ENCODE assay signal across 16 mouse cellular contexts in the genomic region with DNA sequence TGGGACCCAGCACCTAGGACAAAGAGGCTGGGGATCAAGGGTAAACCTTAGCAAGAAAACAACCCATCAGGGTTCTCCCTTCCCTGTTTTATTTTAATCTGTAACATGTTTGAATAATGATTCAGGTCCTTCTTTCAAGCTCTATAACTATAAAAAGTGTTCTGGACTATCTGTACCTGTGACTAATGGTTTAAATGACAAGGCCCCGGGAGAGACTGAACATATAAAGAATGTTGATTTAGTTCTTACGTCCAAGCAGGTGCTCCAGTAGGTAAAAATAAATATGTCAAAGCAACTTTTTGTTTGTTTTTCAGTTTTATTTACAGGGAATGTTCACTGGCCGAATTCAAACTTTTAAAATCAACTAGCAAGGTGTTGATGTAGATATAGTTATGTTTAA.
"Had no signal": no experiment of that assay in that cellular context is flagged by ENCODE, and none has a peak within 500 bp of the region (broad histone marks: within the 10 kb centered on the region; RNA-seq: fewer than 3 reads in every experiment).

No protein-coding gene starts in this region.

- H3K27ac ChIP-seq: neural tube, embryonic 12.5 days; neural tube, embryonic 13.5 days; neural tube, embryonic 15.5 days; stomach, embryonic 15.5 days had no signal

- H3K4me3 ChIP-seq: neural tube, embryonic 12.5 days; neural tube, embryonic 13.5 days; neural tube, embryonic 15.5 days; stomach, embryonic 15.5 days had no signal

- H3K9me3 ChIP-seq: neural tube, embryonic 12.5 days; neural tube, embryonic 13.5 days; neural tube, embryonic 15.5 days; stomach, embryonic 15.5 days had no signal

- H3K4me2 ChIP-seq: neural tube, embryonic 12.5 days; neural tube, embryonic 13.5 days; neural tube, embryonic 15.5 days; stomach, embryonic 15.5 days had no signal

- H3K36me3 ChIP-seq: neural tube, embryonic 12.5 days; neural tube, embryonic 13.5 days; neural tube, embryonic 15.5 days; stomach, embryonic 15.5 days had no signal

- H3K27me3 ChIP-seq: neural tube, embryonic 12.5 days; neural tube, embryonic 13.5 days; neural tube, embryonic 15.5 days; stomach, embryonic 15.5 days had no signal

- H3K9ac ChIP-seq: neural tube, embryonic 12.5 days; neural tube, embryonic 13.5 days; neural tube, embryonic 15.5 days; stomach, embryonic 15.5 days had no signal

- DNase-seq: retina, postnatal 1 day; right cerebral cortex, adult 18-20 months; right cerebral cortex, postnatal 14 days; right cerebral cortex, postnatal 25 days; right cerebral cortex, postnatal 4 days; spleen, adult 18-20 months; thymus, adult 18-20 months; thymus, adult 2 months; thymus, postnatal 14 days; thymus, postnatal 25 days; thymus, postnatal 36 days; thymus, postnatal 4 days had no signal

- H3K4me1 ChIP-seq: stomach, embryonic 15.5 days had no signal
